Mouse (Mus musculus) ES-E14 (cell line): ENCODE data around the gene Stk25. TPM values are rescaled to one million over a fixed set of nuclear protein-coding genes. Genes with fewer than 3 reads are reported as not detected.

Experiments used
- DNase-seq: peaks from one replicate; pipeline ENCODE4 v3.0.0-alpha.2; 2013; ENCODE audit warnings: low read depth, low spot score
- H3K27ac ChIP-seq: 2 replicates; pipeline ENCODE4 v1.5.1; 2012; ENCODE audit warnings: low read depth, mild to moderate bottlenecking, low read length, moderate library complexity, mixed read lengths; ENCODE audit not compliant: poor library complexity, insufficient read depth, severe bottlenecking
- H3K36me3 ChIP-seq: 2 replicates; pipeline ENCODE4 v1.6.1; 2012; ENCODE audit warnings: mild to moderate bottlenecking, low read length, moderate library complexity, mixed read lengths; ENCODE audit not compliant: control insufficient read depth, poor library complexity, insufficient read depth, severe bottlenecking
- H3K4me1 ChIP-seq, 2 experiments: fragments of 150-350 bp in 1 of 2; sonication (generic) in 1 of 2; 2 replicates each; pipeline ENCODE4 v1.6.1; 2012; ENCODE audit warnings: low read length in 2 of 2, mild to moderate bottlenecking in 1 of 2, mixed read lengths in 1 of 2; ENCODE audit not compliant: control insufficient read depth in 2 of 2, insufficient read depth in 2 of 2, poor library complexity in 1 of 2
- H3K4me3 ChIP-seq, 2 experiments: fragments of 150-350 bp in 1 of 2; sonication (generic) in 1 of 2; 2 replicates each; pipeline ENCODE4 v1.5.1; 2012; ENCODE audit warnings: low read length in 2 of 2, low read depth in 1 of 2, mild to moderate bottlenecking in 1 of 2, mixed read lengths in 1 of 2; ENCODE audit not compliant: insufficient read depth in 1 of 2, poor library complexity in 1 of 2, severe bottlenecking in 1 of 2
- H3K9ac ChIP-seq: 2 replicates; pipeline ENCODE4 v1.6.1; 2012; ENCODE audit warnings: low read depth, mild to moderate bottlenecking, low read length, mixed read lengths; ENCODE audit not compliant: poor library complexity, insufficient read depth, severe bottlenecking
- H3K9me3 ChIP-seq: fragments of 150-350 bp; sonication (generic); 2 replicates; pipeline ENCODE4 v1.6.1; 2012; ENCODE audit warnings: low read depth, mild to moderate bottlenecking, low read length; ENCODE audit not compliant: control insufficient read depth, insufficient read depth
- CHD2 ChIP-seq: IDR thresholded peaks from 2 replicates; pipeline ENCODE4 v1.6.1; 2014; ENCODE audit warnings: mild to moderate bottlenecking, low read depth, low read length, inconsistent platforms
- HCFC1 ChIP-seq: IDR thresholded peaks from 2 replicates; pipeline ENCODE4 v1.6.1; 2012; ENCODE audit warnings: low read length, inconsistent platforms, borderline replicate concordance; ENCODE audit not compliant: insufficient read depth
- MAFK ChIP-seq: IDR thresholded peaks from 2 replicates; pipeline ENCODE4 v1.6.1; 2014; ENCODE audit warnings: mild to moderate bottlenecking, low read depth, low read length, inconsistent platforms; ENCODE audit not compliant: insufficient read depth
- ZC3H11A ChIP-seq: IDR thresholded peaks from 2 replicates; pipeline ENCODE4 v1.6.1; 2012; ENCODE audit warnings: low read depth, mild to moderate bottlenecking, inconsistent platforms, low read length, borderline replicate concordance
- ZNF384 ChIP-seq: IDR thresholded peaks from 2 replicates; pipeline ENCODE4 v1.6.1; 2012; ENCODE audit warnings: low read depth, low read length, inconsistent platforms
- in situ Hi-C, 2 experiments: fragments of 600-800 bp; cut with MboI; formaldehyde crosslinking; loops; one replicate each; pipeline ENCODE4 v1.15.1; 2025; ENCODE audit warnings: low sequenced_read_pairs in 2 of 2, inconsistent platforms in 1 of 2; ENCODE audit not compliant: unreplicated experiment in 2 of 2
- total RNA-seq: library from RNA; depleted of rRNA; stranded (reverse); fragments of 300-350 nt; gene quantifications from 2 replicates; pipeline ENCODE4 v1.2.3, GENCODE M21; 2012

Stk25 gene
- total RNA-seq, 1 experiment, result 62.0 TPM

GRCm38 (mm10) chr1:93692773-93693172 lies 34.3 kb upstream of the Stk25 start:
- in situ Hi-C loops, result no loop called here
- Histone ChIP-seq H3K27ac (no peak overlapping the region), H3K36me3 (peaks cover 19% of the 10 kb centered on the region), H3K9me3 (no peaks in the 10 kb centered on the region), H3K4me1 (peaks cover 0 to 4% of the 10 kb centered on the region in 2 experiments; a peak in 1 of 4 replicates), H3K4me3 (no peak overlapping the region), H3K9ac (no peak overlapping the region)
- TF ChIP-seq HCFC1 (no peak), ZNF384 (no peak), ZC3H11A (no peak), MAFK (no peak), CHD2 (no peak)
- no peak for DNase-seq

GRCm38 (mm10) chr1:93691786-93692357 lies 33.4 kb upstream of the Stk25 start:
- TF ChIP-seq ZNF384, result no peak
- TF ChIP-seq MAFK, result no peak
- TF ChIP-seq CHD2, result no peak
- TF ChIP-seq HCFC1, result no peak
- TF ChIP-seq ZC3H11A, result no peak

GRCm38 (mm10) chr1:93691106-93691505 lies 32.6 kb upstream of the Stk25 start:
- H3K4me1 ChIP-seq, result peaks cover 0 to 7% of the 10 kb centered on the region in 2 experiments; a peak in 1 of 4 replicates
- H3K36me3 ChIP-seq, result peaks cover 19% of the 10 kb centered on the region
- no peaks in the 10 kb centered on the region for H3K9me3 ChIP-seq
- no peak overlapping the region for H3K27ac ChIP-seq
- DNase-seq, result no peak
- no peak for TF ChIP-seq HCFC1
- no peak for TF ChIP-seq ZC3H11A
- TF ChIP-seq CHD2, result no peak
- TF ChIP-seq MAFK, result no peak
- TF ChIP-seq ZNF384, result no peak
- H3K9ac ChIP-seq, result no peak overlapping the region
- in situ Hi-C loops, result no loop called here
- no peak overlapping the region for H3K4me3 ChIP-seq

More at GRCm38 (mm10) chr1:93691786-93692357, 33.4 kb upstream of the Stk25 start:
- no peak overlapping the region for H3K9ac ChIP-seq
- peaks cover 19% of the 10 kb centered on the region for H3K36me3 ChIP-seq
- in situ Hi-C loops, result no loop called here
- no peak overlapping the region for H3K4me3 ChIP-seq
- no peak for DNase-seq
- peaks cover 0 to 6% of the 10 kb centered on the region in 2 experiments; a peak in 1 of 4 replicates for H3K4me1 ChIP-seq
- H3K9me3 ChIP-seq, result no peaks in the 10 kb centered on the region
- no peak overlapping the region for H3K27ac ChIP-seq

GRCm38 (mm10) chr1:93689901-93690496 lies 31.5 kb upstream of the Stk25 start:
- no peaks in the 10 kb centered on the region for H3K9me3 ChIP-seq
- no peak overlapping the region for H3K27ac ChIP-seq
- DNase-seq, result no peak
- TF ChIP-seq HCFC1 (no peak), ZNF384 (peak; percentile 63)
- H3K36me3 ChIP-seq, result peaks cover 17% of the 10 kb centered on the region
- no peak overlapping the region for H3K9ac ChIP-seq
- in situ Hi-C loops, result no loop called here
- H3K4me3 ChIP-seq, result no peak overlapping the region
- peaks cover 0 to 7% of the 10 kb centered on the region in 2 experiments; a peak in 1 of 4 replicates for H3K4me1 ChIP-seq

GRCm38 (mm10) chr1:93688154-93688553 lies 29.7 kb upstream of the Stk25 start:
- Histone ChIP-seq H3K9ac (no peak overlapping the region), H3K4me3 (no peak overlapping the region), H3K4me1 (0 out of 4 replicates have a peak, but pooled peaks cover 0 to 4% of the 10 kb centered on the region in 2 experiments), H3K27ac (no peak overlapping the region), H3K9me3 (no peaks in the 10 kb centered on the region), H3K36me3 (peaks cover 8% of the 10 kb centered on the region; the same call in 1 of the 2 replicates)
- in situ Hi-C loops, result no loop called here
- TF ChIP-seq MAFK (no peak), ZC3H11A (no peak)
- no peak for DNase-seq
